Mouse (Mus musculus): Measurements from ENCODE around the gene Krr1. TPM values are rescaled to one million over a fixed set of nuclear protein-coding genes. Genes with fewer than 3 reads are reported as not detected.

The Krr1 gene
- polyA plus RNA-seq, 1 experiment from 2014 or later, result 49.2 TPM

GRCm38 (mm10) chr10:111936021-111936420 is 36.4 kb upstream of the Krr1 start:
- H3K4me1 ChIP-seq (ENCODE audit: control insufficient read depth, insufficient read depth, low read length), result peaks cover 5% of the 10 kb centered on the region; the same call in 1 of the 2 replicates
- no peaks in the 10 kb centered on the region for H3K36me3 ChIP-seq (ENCODE audit: control insufficient read depth, insufficient read depth, low read length)
- H3K27me3 ChIP-seq (ENCODE audit: control insufficient read depth, insufficient read depth, low read length), result no peaks in the 10 kb centered on the region
- WGBS, result 81% methylated on average over 4 of the region's 4 CpGs
- H3K4me2 ChIP-seq (replicated peaks; ENCODE audit: low read depth, low read length), result no peak overlapping the region
- no peak for ATAC-seq (ENCODE audit: insufficient number of reproducible peaks, insufficient read depth, low FRiP score, low read depth)
- H3K4me3 ChIP-seq (ENCODE audit: low read depth, low read length), result no peak overlapping the region
- H3K27ac ChIP-seq (ENCODE audit: low read length), result peak overlapping the region; percentile 44; the same call in 1 of the 2 replicates
- H3K9ac ChIP-seq (replicated peaks; ENCODE audit: low read depth, low read length), result no peak overlapping the region
- H3K9me3 ChIP-seq (ENCODE audit: control insufficient read depth, low read depth, low read length), result no peaks in the 10 kb centered on the region

DNA sequence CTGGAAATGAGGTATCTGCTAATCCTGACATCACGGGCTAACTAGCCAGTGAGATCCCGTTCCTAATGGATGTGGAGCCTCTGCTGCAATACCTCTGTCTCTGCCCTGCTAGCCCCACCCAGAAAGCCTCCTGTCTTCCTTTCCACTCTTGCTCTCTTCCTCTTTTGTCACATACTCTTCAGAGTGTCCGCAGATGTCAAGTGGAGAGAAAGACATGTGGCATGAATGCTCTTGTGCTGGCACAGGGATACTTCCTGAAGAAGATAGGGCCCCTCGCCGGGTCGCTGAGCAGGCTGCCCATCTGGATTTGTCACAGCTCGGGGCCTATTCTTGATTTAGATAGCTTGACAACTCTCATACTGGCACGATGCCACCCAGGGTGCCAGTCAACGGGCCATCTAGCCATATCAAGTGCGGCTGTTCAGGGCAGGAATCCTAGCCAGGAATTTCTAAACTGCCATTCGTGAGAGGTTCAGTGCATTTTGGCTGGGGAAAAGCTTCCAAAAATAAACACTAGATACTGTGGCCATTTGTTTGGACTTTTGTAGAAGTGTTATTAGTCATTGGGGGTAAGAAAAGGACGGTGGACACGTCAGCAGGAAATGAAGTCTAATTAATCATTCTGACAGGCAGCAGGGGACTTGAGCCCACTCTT is 35.8 kb upstream of the Krr1 start:
- no peak overlapping the region for H3K4me3 ChIP-seq (ENCODE audit: low read depth, low read length)
- peak overlapping the region; percentile 44; the same call in 1 of the 2 replicates for H3K27ac ChIP-seq (ENCODE audit: low read length)
- no peaks in the 10 kb centered on the region for H3K36me3 ChIP-seq (ENCODE audit: control insufficient read depth, insufficient read depth, low read length)
- H3K27me3 ChIP-seq (ENCODE audit: control insufficient read depth, insufficient read depth, low read length), result no peaks in the 10 kb centered on the region
- H3K4me1 ChIP-seq (ENCODE audit: control insufficient read depth, insufficient read depth, low read length), result peaks cover 5% of the 10 kb centered on the region; the same call in 1 of the 2 replicates
- H3K9me3 ChIP-seq (ENCODE audit: control insufficient read depth, low read depth, low read length), result no peaks in the 10 kb centered on the region
- H3K4me2 ChIP-seq (replicated peaks; ENCODE audit: low read depth, low read length), result no peak overlapping the region
- WGBS, result 21% methylated on average over 13 of the region's 13 CpGs
- no peak overlapping the region for H3K9ac ChIP-seq (replicated peaks; ENCODE audit: low read depth, low read length)
- peak; percentile 63; the same call in 1 of the 2 replicates for ATAC-seq (ENCODE audit: insufficient number of reproducible peaks, insufficient read depth, low FRiP score, low read depth)

DNA sequence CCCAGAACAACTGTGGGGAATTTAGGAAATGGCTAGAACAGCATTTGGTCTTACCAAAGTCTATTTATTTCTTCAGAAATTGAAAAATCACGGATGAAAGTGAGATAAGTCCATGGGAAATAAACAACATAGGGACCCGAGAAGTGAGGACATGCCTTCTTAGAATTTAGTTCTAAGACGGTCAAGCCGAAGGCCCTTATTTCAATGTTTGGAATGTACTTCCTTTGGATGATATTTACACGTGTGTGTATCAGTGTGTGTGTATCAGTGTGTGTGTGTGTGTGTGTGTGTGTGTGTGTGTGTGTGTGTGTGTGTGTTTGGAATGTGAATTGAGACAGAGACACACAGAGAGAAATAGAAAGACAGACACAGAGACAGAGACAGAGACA is 35.3 kb upstream of the Krr1 start:
- Histone ChIP-seq H3K27me3 (ENCODE audit: control insufficient read depth, insufficient read depth, low read length) (no peaks in the 10 kb centered on the region), H3K4me2 (replicated peaks; ENCODE audit: low read depth, low read length) (no peak overlapping the region), H3K4me1 (ENCODE audit: control insufficient read depth, insufficient read depth, low read length) (peaks cover 5% of the 10 kb centered on the region; the same call in 1 of the 2 replicates), H3K4me3 (ENCODE audit: low read depth, low read length) (no peak overlapping the region), H3K27ac (ENCODE audit: low read length) (peak overlapping the region; percentile 7; the same call in 1 of the 2 replicates), H3K9me3 (ENCODE audit: control insufficient read depth, low read depth, low read length) (no peaks in the 10 kb centered on the region), H3K36me3 (ENCODE audit: control insufficient read depth, insufficient read depth, low read length) (no peaks in the 10 kb centered on the region), H3K9ac (replicated peaks; ENCODE audit: low read depth, low read length) (no peak overlapping the region)
- no peak for ATAC-seq (ENCODE audit: insufficient number of reproducible peaks, insufficient read depth, low FRiP score, low read depth)
- WGBS, result 34% methylated on average over 5 of the region's 5 CpGs

- Histone ChIP-seq H3K4me2 (replicated peaks; ENCODE audit: low read depth, low read length) (no peak overlapping the region), H3K4me3 (ENCODE audit: low read depth, low read length) (no peak overlapping the region), H3K4me1 (ENCODE audit: control insufficient read depth, insufficient read depth, low read length) (no peaks in the 10 kb centered on the region), H3K9ac (replicated peaks; ENCODE audit: low read depth, low read length) (no peak overlapping the region), H3K36me3 (ENCODE audit: control insufficient read depth, insufficient read depth, low read length) (no peaks in the 10 kb centered on the region), H3K27ac (ENCODE audit: low read length) (no peak overlapping the region), H3K27me3 (ENCODE audit: control insufficient read depth, insufficient read depth, low read length) (no peaks in the 10 kb centered on the region), H3K9me3 (ENCODE audit: control insufficient read depth, low read depth, low read length) (no peaks in the 10 kb centered on the region)
- WGBS, result 83% methylated on average over 7 of the region's 7 CpGs
- no peak for ATAC-seq (ENCODE audit: insufficient number of reproducible peaks, insufficient read depth, low FRiP score, low read depth)
Observed at GRCm38 (mm10) chr10:111943026-111943425, 29.4 kb upstream of the Krr1 start.

GRCm38 (mm10) chr10:111945563-111945962 is 26.9 kb upstream of the Krr1 start:
- H3K27me3 ChIP-seq (ENCODE audit: control insufficient read depth, insufficient read depth, low read length), result no peaks in the 10 kb centered on the region
- ATAC-seq (ENCODE audit: insufficient number of reproducible peaks, insufficient read depth, low FRiP score, low read depth), result no peak
- no peaks in the 10 kb centered on the region for H3K4me1 ChIP-seq (ENCODE audit: control insufficient read depth, insufficient read depth, low read length)
- H3K9me3 ChIP-seq (ENCODE audit: control insufficient read depth, low read depth, low read length), result no peaks in the 10 kb centered on the region
- H3K36me3 ChIP-seq (ENCODE audit: control insufficient read depth, insufficient read depth, low read length), result no peaks in the 10 kb centered on the region
- H3K4me2 ChIP-seq (replicated peaks; ENCODE audit: low read depth, low read length), result no peak overlapping the region
- H3K4me3 ChIP-seq (ENCODE audit: low read depth, low read length), result no peak overlapping the region
- WGBS, result 59% methylated on average over 3 of the region's 3 CpGs
- no peak overlapping the region for H3K27ac ChIP-seq (ENCODE audit: low read length)
- no peak overlapping the region for H3K9ac ChIP-seq (replicated peaks; ENCODE audit: low read depth, low read length)

DNA sequence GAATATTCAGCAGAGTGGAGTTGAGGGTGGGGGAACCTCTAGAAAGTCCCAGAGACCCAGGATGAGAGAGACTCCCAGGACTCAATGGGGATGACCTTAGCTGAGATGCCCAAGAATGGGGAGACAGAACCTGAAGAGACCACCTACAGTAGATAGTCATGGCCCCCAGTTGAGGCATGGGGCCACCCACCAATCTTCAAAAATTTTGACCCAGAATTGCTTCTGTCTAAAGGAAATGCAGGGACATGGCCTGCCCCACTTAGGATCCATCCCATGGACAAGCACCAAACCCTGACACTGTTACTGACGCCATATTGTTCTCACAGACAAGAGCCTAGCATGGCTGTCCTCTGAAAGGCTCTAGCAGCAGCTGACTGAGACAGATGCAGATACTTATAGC is 24.4 kb upstream of the Krr1 start:
- Histone ChIP-seq H3K27ac (ENCODE audit: low read length) (no peak overlapping the region), H3K4me1 (ENCODE audit: control insufficient read depth, insufficient read depth, low read length) (no peaks in the 10 kb centered on the region), H3K4me3 (ENCODE audit: low read depth, low read length) (no peak overlapping the region), H3K9ac (replicated peaks; ENCODE audit: low read depth, low read length) (no peak overlapping the region), H3K4me2 (replicated peaks; ENCODE audit: low read depth, low read length) (no peak overlapping the region), H3K27me3 (ENCODE audit: control insufficient read depth, insufficient read depth, low read length) (no peaks in the 10 kb centered on the region), H3K36me3 (ENCODE audit: control insufficient read depth, insufficient read depth, low read length) (no peaks in the 10 kb centered on the region), H3K9me3 (ENCODE audit: control insufficient read depth, low read depth, low read length) (no peaks in the 10 kb centered on the region)
- WGBS, result 88% methylated on average over 1 of the region's 1 CpGs
- no peak for ATAC-seq (ENCODE audit: insufficient number of reproducible peaks, insufficient read depth, low FRiP score, low read depth)

DNA sequence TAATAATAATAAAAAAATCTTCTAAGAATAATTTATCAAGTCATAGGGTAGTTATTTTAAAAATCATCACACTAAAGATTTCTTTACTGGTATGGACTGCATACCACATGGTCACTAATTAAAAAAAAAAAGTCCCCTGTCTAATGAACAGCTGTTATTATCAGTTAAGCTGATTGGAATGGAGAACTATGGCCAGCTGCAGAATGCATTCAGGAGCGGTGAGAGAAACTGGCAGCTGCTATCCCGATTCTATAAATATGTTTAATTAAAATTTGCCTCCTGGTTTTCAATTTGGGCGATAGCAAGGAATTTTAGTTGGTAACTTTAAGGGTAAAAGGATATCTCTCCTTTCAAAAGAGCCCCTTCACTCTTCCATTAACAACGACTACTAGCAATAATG is 23.5 kb upstream of the Krr1 start:
- no peak overlapping the region for H3K27ac ChIP-seq (ENCODE audit: low read length)
- no peak overlapping the region for H3K4me2 ChIP-seq (replicated peaks; ENCODE audit: low read depth, low read length)
- 61% methylated on average over 4 of the region's 4 CpGs for WGBS
- no peaks in the 10 kb centered on the region for H3K9me3 ChIP-seq (ENCODE audit: control insufficient read depth, low read depth, low read length)
- H3K4me3 ChIP-seq (ENCODE audit: low read depth, low read length), result no peak overlapping the region
- no peaks in the 10 kb centered on the region for H3K36me3 ChIP-seq (ENCODE audit: control insufficient read depth, insufficient read depth, low read length)
- no peak overlapping the region for H3K9ac ChIP-seq (replicated peaks; ENCODE audit: low read depth, low read length)
- H3K27me3 ChIP-seq (ENCODE audit: control insufficient read depth, insufficient read depth, low read length), result no peaks in the 10 kb centered on the region
- no peak for ATAC-seq (ENCODE audit: insufficient number of reproducible peaks, insufficient read depth, low FRiP score, low read depth)
- H3K4me1 ChIP-seq (ENCODE audit: control insufficient read depth, insufficient read depth, low read length), result no peaks in the 10 kb centered on the region

DNA sequence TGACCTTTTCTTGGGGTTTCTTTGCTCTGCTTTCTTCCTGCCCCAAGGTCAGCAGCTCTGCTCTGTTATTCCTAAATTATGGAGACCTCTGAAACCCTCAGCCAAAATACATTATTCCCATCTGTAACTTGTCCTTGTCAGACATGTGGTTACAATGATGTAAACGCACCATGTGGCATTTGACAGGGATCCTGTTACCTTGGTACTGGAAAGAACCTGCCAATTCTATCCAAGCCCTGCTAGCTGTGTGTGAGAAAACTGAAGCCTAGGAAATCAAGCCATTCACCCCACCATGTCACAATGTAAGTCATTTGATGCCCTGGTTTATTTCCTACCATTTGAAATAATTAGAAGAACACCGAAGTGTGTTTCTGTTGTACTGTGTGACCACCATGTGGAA is 16.6 kb upstream of the Krr1 start:
- Histone ChIP-seq H3K9ac (replicated peaks; ENCODE audit: low read depth, low read length) (no peak overlapping the region), H3K36me3 (ENCODE audit: control insufficient read depth, insufficient read depth, low read length) (no peaks in the 10 kb centered on the region), H3K4me3 (ENCODE audit: low read depth, low read length) (no peak overlapping the region), H3K27ac (ENCODE audit: low read length) (no peak overlapping the region), H3K4me2 (replicated peaks; ENCODE audit: low read depth, low read length) (no peak overlapping the region), H3K27me3 (ENCODE audit: control insufficient read depth, insufficient read depth, low read length) (no peaks in the 10 kb centered on the region), H3K9me3 (ENCODE audit: control insufficient read depth, low read depth, low read length) (no peaks in the 10 kb centered on the region), H3K4me1 (ENCODE audit: control insufficient read depth, insufficient read depth, low read length) (no peaks in the 10 kb centered on the region)
- WGBS, result 76% methylated on average over 2 of the region's 2 CpGs
- ATAC-seq (ENCODE audit: insufficient number of reproducible peaks, insufficient read depth, low FRiP score, low read depth), result no peak

All from stomach, embryonic 14.5 days (tissue).